Mouse (Mus musculus) WW6 (cell line): Measurements from ENCODE around the gene Ndufs1.
"Not testable (repeated sequence)": the region's sequence is repeated elsewhere in the genome, so short reads cannot be mapped to it uniquely, and the experiment has no call there.

Source experiments
- DNase-seq: peaks from one replicate; pipeline ENCODE4 v3.0.0-alpha.2; 2013; ENCODE audit warnings: low read depth, low spot score

The Ndufs1 gene

GRCm38 (mm10) chr1:63176604-63177421 lies at the start of gene Ndufs1, which contains the start of gene Eef1b2:
Ndufs1 (minus strand) TSS chr1:63176833.
Eef1b2 (plus strand) TSS chr1:63176825.
- peak; percentile 87 for DNase-seq

DNA sequence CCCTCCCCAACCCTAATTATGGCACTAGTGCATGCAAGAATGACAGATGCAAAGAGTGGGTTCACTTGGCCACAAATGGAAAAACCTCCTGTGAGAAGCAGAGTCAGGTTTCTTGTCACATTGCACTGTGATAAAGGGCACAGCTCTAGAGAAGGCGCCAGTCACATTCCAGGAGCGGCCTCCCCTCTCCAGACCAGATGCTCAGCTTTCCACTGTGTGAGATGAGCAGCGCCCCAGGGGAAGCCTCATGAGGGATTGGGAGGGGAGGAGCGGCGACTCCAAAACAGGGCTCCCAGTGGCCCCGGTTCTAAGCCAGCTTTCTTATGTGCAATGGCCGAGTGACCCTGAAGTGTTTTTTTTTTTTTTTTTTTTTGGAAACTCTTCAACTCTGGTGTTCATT lies 49.3 kb upstream of the Ndufs1 start:
- no peak for DNase-seq

- DNase-seq = no peak
These were observed 48.4 kb upstream of the Ndufs1 start for GRCm38 (mm10) chr1:63225009-63225408.

GRCm38 (mm10) chr1:63219277-63219676 lies 42.6 kb upstream of the Ndufs1 start:
- DNase-seq = no peak

- DNase-seq = no peak
These were observed 38.0 kb upstream of the Ndufs1 start for GRCm38 (mm10) chr1:63214631-63215030.

GRCm38 (mm10) chr1:63214271-63214558 lies 37.6 kb upstream of the Ndufs1 start, which contains the start of gene Gpr1:
Gpr1 (minus strand) TSS chr1:63214543.
- no peak for DNase-seq

DNA sequence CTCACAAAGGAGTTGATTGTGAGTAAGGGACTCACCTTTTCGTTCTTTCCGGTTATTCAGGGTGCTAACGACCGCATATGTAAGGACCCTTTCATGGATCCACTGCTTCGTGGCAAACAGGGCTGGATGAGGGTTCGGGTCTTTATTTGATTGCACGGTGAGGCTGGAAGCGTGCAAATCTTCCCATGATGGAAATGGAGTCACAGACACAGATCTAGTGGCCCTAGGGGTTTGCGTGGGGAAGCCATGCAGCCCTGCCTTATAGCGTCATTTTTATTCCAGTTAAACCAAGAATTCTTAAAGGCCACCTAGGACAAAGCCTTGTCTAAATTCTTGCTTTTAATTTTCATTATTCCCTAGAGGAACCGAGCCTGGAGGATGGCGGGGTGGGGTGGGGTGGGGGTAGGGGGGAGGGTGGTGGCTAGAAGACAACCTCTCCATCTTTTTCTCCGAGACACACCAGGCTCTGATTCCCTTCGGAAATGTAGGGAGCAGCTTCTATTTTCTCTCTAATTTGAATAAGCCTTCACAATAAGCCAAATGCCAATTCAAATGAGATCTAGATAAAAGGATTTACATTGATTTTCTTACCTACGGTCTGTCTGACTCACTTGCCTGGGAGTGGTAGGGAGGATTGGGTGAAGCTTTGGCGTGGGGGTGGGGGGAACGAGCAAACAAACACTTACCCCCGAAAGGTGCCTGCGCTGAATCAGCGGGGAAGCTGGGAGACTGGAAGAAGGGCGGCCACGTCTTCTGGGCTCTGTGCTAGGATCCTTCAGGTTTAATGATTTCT lies 37.0 kb upstream of the Ndufs1 start:
- DNase-seq = no peak

DNA sequence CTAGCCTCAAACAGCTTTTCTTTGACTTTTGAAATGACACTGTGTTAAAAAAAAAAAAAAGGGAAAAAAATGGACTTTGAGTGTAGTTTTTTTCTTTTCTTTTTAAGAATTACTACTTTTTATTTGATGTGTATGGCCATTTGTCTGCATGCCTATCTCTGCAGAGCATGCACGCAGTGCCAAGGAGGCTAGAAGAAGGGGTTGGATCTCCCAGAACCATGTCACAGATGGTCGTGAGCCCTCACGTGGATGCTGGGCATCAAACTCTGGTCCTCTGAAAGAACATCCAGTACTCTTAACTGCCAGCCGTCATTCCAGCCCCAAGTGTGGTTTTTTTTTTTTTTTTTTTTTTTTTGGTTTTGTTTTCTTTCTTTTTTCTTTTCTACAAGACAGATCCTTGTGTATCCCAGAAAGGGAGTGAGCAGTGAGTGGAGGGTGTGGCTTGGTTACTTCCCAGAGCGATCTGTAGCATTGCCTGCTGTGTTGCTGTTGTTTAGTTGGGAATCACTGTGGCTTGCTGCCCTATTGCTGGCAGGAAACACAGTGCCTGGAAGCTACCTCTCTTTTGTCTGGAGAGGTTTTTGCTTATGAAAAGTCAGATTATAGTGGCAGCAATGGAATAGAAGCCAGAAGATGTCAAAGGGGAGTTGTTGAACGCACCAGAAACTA lies 33.4 kb upstream of the Ndufs1 start:
- no peak for DNase-seq

DNA sequence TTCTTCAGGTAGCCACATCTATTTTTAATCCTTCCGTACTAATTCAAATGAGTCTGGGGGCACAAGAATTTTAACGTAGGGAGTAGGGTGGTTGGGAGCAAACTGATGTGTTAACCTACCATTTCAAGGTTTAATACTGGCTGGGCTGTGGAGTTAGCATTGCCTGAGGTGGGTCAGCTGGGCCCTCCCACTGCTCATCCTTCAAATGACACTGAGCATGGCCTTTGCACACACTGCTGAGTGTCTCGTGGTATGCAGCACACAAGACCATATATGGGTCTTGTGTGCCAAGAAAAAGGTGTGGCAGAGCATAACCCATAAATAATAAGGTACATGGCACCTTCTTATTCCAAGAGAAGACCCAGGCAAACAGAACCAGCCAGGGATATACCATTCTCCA lies 31.0 kb upstream of the Ndufs1 start:
- DNase-seq = no peak

GRCm38 (mm10) chr1:63204660-63205394 lies 28.2 kb upstream of the Ndufs1 start:
- no peak for DNase-seq

- no peak for DNase-seq
These were observed 27.5 kb upstream of the Ndufs1 start for GRCm38 (mm10) chr1:63203950-63204659.

DNA sequence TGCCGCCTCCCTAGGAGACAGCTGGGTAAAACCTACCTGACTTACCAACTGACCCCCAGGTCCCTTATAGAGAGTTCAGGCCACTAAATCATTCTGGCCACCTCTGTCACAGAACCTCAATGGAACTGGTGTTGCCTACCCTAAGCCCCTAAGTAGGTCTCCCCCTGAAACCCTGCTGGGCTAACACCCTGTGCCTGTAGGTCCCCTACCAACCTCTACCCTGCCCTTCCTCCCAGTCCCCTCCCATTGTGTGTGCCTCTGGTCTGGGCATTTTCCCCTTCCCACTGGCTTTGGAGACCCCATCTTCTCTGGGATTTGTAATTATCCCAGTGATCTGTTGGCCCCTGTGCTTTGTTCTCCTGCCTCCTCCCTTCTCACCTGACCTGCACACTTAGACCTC lies 26.8 kb upstream of the Ndufs1 start:
- DNase-seq = no peak

DNA sequence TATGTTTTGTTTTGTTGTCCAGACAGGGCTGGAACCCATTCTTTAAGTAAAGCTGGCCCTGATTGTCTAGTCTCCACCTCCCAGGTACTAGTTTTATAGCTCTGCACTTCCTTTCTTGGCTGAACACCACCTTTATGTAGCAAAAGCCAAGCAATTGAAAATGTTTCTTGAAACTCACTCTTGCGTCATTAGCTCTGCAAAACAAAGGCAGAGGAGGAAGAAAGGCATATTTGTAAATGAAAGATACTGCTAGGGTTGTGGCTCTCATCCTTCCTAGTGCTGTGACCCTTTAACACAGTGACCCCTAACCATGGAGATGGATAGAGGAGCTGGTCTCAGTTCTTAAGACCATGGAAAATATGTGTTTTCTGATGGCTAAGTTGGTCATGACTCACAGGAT lies 25.0 kb upstream of the Ndufs1 start:
- no peak for DNase-seq

DNA sequence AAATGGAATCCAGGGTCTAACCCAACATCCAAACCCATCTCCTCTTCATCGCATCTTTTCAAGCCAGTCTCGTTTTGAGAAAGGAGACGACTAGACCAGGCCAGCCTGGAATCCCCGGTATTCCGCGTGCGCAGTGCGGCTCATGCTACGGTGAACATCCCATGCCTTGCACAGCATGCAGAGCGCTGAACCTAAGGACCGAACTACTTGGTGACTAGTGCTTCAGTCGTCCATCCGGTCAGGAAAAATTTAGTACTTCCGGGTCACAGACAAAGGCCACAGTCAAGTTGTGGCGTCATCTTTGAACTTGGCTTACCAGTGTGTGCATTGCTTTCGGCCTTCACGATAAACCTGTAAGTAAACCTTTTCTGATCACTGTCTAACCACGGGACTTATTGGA lies 23.7 kb upstream of the Ndufs1 start:
- DNase-seq = peak; percentile 83

DNA sequence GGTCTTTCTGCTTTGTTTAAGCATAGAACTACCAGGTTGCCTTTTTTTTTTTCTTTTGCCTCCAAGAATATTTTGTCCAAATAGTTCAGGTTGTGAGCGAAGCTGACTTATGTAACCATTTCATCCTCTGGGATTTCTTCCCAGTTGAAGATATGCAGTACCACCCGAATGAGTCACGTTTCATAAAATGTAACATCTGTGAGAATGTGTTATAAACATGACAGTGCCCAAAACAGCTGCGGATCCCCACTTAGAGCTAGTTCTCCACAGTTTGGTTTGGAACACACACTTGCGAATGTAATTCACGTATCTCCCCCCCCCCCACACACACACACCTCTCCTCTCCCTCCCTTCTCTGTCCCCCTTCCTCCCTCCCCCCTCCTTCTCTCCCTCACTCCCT lies 22.8 kb upstream of the Ndufs1 start:
- no peak for DNase-seq

DNA sequence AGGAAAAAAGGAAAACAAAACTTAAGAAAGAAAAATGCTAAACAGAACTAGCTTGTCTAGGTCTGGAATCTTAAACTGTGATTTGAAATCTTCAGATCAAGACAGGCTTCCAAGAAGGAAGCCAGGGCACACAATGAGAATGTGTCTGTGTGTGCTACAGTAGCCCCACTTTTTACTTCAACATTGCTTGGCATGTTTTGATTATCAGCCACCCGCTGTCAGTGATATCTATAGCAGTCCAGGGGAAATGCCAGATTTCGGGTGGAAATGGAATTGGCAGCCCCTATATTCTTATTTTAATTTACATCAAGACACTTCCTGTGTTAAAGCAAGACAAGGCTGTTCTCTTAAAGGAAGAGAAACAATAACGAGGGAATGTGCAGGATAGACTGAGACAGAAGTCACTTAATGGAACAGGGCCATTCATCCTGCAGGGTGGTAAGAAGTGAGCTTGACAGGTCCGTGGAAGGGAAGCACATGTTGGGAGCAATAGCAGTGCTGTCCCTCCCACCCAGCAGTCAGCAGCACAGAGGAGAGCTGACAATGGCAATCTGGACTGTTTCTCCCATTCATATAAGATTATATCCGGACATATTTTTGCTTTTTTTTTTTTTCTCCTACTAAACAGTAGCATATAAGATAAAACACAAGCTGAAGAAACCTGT lies 19.3 kb upstream of the Ndufs1 start:
- DNase-seq = no peak

DNA sequence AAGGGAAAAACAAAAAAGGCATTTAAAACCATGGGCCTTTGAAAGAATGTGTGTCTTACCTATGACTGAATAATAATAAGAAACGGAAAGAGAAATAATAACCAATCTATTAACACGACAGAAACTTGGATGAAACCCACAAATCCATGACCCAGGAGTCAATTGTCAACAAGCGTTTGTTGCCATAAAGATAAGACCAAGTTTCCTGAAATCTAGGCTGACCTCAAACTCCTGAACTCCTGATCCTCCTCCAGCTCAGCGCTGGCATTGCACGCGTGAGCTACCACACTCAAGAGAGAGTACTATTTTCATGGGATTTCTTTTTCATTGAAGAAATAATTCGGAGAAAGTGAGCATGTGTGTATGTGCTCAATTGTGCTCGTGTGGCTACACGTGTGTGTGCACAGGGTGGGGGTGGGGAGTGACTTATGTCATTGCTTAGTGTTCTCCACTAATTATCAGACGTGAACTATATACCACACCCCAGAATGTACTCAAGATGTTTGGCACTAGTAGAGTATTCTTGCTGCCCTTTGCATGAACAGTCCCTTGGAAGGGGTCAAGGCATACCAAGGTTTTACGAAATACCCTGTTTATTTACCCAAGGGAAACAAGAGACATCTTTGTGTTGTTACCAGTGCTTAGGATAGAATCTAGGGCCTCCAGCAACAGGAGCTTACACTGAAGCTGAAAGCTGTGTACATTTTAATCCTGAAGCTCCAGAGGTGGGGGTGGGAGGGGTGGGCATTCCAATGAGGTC lies 15.9 kb upstream of the Ndufs1 start:
- DNase-seq = no peak

DNA sequence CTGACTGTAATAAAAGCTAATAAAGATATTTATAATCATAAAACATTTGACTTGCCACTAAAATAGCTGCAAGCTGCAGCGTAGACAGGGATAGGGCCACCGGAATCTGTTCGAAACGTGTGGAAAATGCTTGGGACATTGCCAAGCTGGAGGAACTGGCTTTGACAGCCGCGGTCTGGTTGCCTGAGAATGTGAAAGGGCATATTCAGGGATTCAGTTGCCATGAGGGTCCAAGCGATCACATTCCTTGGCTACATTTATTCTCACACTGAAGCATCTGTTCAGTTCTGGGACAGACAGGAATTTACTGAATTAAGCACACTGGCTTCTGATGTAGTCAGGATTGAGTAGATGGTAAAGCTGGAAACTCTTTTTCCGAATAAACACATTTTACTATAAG lies 14.2 kb upstream of the Ndufs1 start:
- DNase-seq = no peak

GRCm38 (mm10) chr1:63188536-63188935 lies 11.9 kb upstream of the Ndufs1 start:
- no peak for DNase-seq

DNA sequence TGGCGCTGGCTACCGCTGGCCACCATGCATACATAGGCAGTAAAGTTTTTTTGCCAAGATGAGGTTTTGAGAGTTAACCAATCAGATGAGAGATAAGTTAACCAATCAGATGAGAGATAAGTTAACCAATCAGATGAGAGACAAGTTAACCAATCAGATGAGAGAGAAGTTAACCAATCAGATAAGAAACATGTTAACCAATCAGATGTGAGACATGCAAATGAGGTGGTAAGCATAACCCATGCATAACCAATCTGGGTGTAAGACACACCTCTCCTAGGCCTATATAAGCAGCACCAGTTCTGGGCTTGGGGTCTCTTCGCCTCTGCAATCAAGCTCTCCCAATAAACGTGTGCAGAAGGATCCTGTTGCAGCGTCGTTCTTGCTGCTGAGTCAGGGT lies 8.8 kb upstream of the Ndufs1 start:
- not testable (repeated sequence) for DNase-seq
